Mouse (Mus musculus) neural tube, embryonic 11.5 days (tissue): Measurements from ENCODE around the gene Etv5. TPM values are rescaled to one million over a fixed set of nuclear protein-coding genes. Genes with fewer than 3 reads are reported as not detected.
A peak's percentile ranks its signal among the peaks of the same experiment; 100 is the strongest.
"Not testable (repeated sequence)": the region's sequence is repeated elsewhere in the genome, so short reads cannot be mapped to it uniquely, and the experiment has no call there.

Experiments used
- ATAC-seq: fragments of 200-750 bp; cut with Nextera tagmentation; 2 replicates; pipeline ENCODE4 v1.8.0; 2017; ENCODE audit warnings: moderate number of reproducible peaks, mild to moderate bottlenecking, moderate TSS enrichment, moderate library complexity; ENCODE audit not compliant: insufficient read depth, low FRiP score, low TSS enrichment
- DNase-seq: peaks from one replicate; pipeline ENCODE4 v3.0.0-alpha.2; 2015; ENCODE audit warnings: low spot score
- H3K27ac ChIP-seq: fragments of 300-500 bp; sonication (generic); 2 replicates; pipeline ENCODE4 v1.5.1; 2014; ENCODE audit warnings: low read depth, mild to moderate bottlenecking, low read length
- H3K27me3 ChIP-seq: fragments of 300-500 bp; sonication (generic); 2 replicates; pipeline ENCODE4 v1.6.1; 2014; ENCODE audit warnings: mild to moderate bottlenecking, low read length, mixed read lengths; ENCODE audit not compliant: control insufficient read depth, insufficient read depth
- H3K36me3 ChIP-seq: fragments of 300-500 bp; sonication (generic); 2 replicates; pipeline ENCODE4 v1.6.1; 2014; ENCODE audit warnings: mild to moderate bottlenecking, low read length, moderate library complexity, mixed read lengths; ENCODE audit not compliant: control insufficient read depth, insufficient read depth
- H3K4me1 ChIP-seq: fragments of 300-500 bp; sonication (generic); 2 replicates; pipeline ENCODE4 v1.6.1; 2014; ENCODE audit warnings: low read length, mixed read lengths; ENCODE audit not compliant: control insufficient read depth, insufficient read depth
- H3K4me2 ChIP-seq: fragments of 300-500 bp; sonication (generic); 2 replicates; pipeline ENCODE4 v1.6.1; 2014; ENCODE audit warnings: low read depth, mild to moderate bottlenecking, moderate library complexity
- H3K4me3 ChIP-seq: fragments of 300-500 bp; sonication (generic); 2 replicates; pipeline ENCODE4 v1.5.1; 2014; ENCODE audit warnings: low read depth, low read length
- H3K9ac ChIP-seq: fragments of 300-500 bp; sonication (generic); 2 replicates; pipeline ENCODE4 v1.6.1; 2014; ENCODE audit warnings: mild to moderate bottlenecking, low read length
- H3K9me3 ChIP-seq: fragments of 300-500 bp; sonication (generic); 2 replicates; pipeline ENCODE4 v1.6.1; 2016; ENCODE audit warnings: low read length; ENCODE audit not compliant: control insufficient read depth
- WGBS: fragments of 180-500 bp; shearing (Covaris S2); extraction: QIAGEN DNeasy Blood & Tissue Kit; methylation state at CpG from one replicate; pipeline ENCODE4 v1.1.7; 2014; 5-methylcytosine and 5-hydroxymethylcytosine counted together
- polyA plus RNA-seq: library from polyadenylated mRNA; unstranded; fragments of >200 nt; fragmentation: Nextera tagmentation; extraction: Ambion mirVana; gene quantifications from 2 replicates; pipeline ENCODE4 v1.2.1, GENCODE M21; 2014

Gene Etv5
- polyA plus RNA-seq, 1 experiment from 2014 or later, result 19.5 TPM

- Histone ChIP-seq H3K27me3 (no peaks in the 10 kb centered on the region), H3K4me2 (no peak overlapping the region), H3K4me1 (no peaks in the 10 kb centered on the region), H3K27ac (no peak overlapping the region), H3K9me3 (no peaks in the 10 kb centered on the region), H3K9ac (no peak overlapping the region), H3K36me3 (no peaks in the 10 kb centered on the region), H3K4me3 (no peak overlapping the region)
- ATAC-seq, result no peak
- DNase-seq, result no peak
- 80% methylated on average over 15 of the region's 15 CpGs for WGBS
Observed at GRCm38 (mm10) chr16:22395093-22395844, 44.2 kb downstream of the Etv5 start.

- H3K9ac ChIP-seq, result no peak overlapping the region
- H3K4me3 ChIP-seq, result no peak overlapping the region
- no peak overlapping the region for H3K4me2 ChIP-seq
- DNase-seq (no peak), ATAC-seq (no peak)
- no peaks in the 10 kb centered on the region; the same call in 1 of the 2 replicates for H3K36me3 ChIP-seq
- no peak overlapping the region for H3K27ac ChIP-seq
- H3K27me3 ChIP-seq, result no peaks in the 10 kb centered on the region
- H3K9me3 ChIP-seq, result no peaks in the 10 kb centered on the region
- no peaks in the 10 kb centered on the region for H3K4me1 ChIP-seq
- WGBS, result 48% methylated on average over 9 of the region's 9 CpGs
Observed at GRCm38 (mm10) chr16:22390348-22390897, 49.1 kb downstream of the Etv5 start.

- Histone ChIP-seq H3K9me3 (no peaks in the 10 kb centered on the region), H3K9ac (no peak overlapping the region), H3K27ac (no peak overlapping the region), H3K36me3 (no peaks in the 10 kb centered on the region; the same call in 1 of the 2 replicates), H3K27me3 (no peaks in the 10 kb centered on the region), H3K4me3 (no peak overlapping the region), H3K4me1 (no peaks in the 10 kb centered on the region), H3K4me2 (no peak overlapping the region)
- ATAC-seq (no peak), DNase-seq (no peak)
- 77% methylated on average over 13 of the region's 13 CpGs for WGBS
Observed at GRCm38 (mm10) chr16:22389146-22389911, 50.2 kb downstream of the Etv5 start.

GRCm38 (mm10) chr16:22387731-22388130, 51.8 kb downstream of the Etv5 start:
- Histone ChIP-seq H3K4me1 (no peaks in the 10 kb centered on the region), H3K9ac (no peak overlapping the region), H3K9me3 (no peaks in the 10 kb centered on the region), H3K27me3 (no peaks in the 10 kb centered on the region), H3K4me2 (no peak overlapping the region), H3K4me3 (no peak overlapping the region), H3K36me3 (no peaks in the 10 kb centered on the region; the same call in 1 of the 2 replicates), H3K27ac (no peak overlapping the region)
- WGBS, result 93% methylated on average over 6 of the region's 6 CpGs
- no peak for DNase-seq
- no peak for ATAC-seq

- not testable (repeated sequence) for H3K4me1 ChIP-seq, H3K4me2 ChIP-seq, DNase-seq, H3K36me3 ChIP-seq, ATAC-seq, H3K4me3 ChIP-seq, H3K27ac ChIP-seq, H3K27me3 ChIP-seq, H3K9me3 ChIP-seq, H3K9ac ChIP-seq
- 90% methylated on average over 6 of the region's 7 CpGs for WGBS
Observed at GRCm38 (mm10) chr16:22382018-22382417, 57.5 kb downstream of the Etv5 start.

- Histone ChIP-seq H3K36me3 (no peaks in the 10 kb centered on the region), H3K9ac (no peak overlapping the region), H3K4me1 (peaks cover 6% of the 10 kb centered on the region; the same call in 1 of the 2 replicates), H3K4me3 (no peak overlapping the region), H3K27ac (no peak overlapping the region), H3K9me3 (no peaks in the 10 kb centered on the region), H3K4me2 (no peak overlapping the region), H3K27me3 (no peaks in the 10 kb centered on the region)
- no peak for DNase-seq
- no peak for ATAC-seq
- WGBS, result 83% methylated on average over 8 of the region's 8 CpGs
Observed at GRCm38 (mm10) chr16:22380981-22381380, 58.5 kb downstream of the Etv5 start.

- peak; percentile 38; the same call in 1 of the 2 replicates for ATAC-seq
- no peak overlapping the region for H3K9ac ChIP-seq
Observed at GRCm38 (mm10) chr16:22379986-22380385, 59.5 kb downstream of the Etv5 start.

GRCm38 (mm10) chr16:22379342-22379741, 60.2 kb downstream of the Etv5 start:
- Histone ChIP-seq H3K27me3 (no peaks in the 10 kb centered on the region), H3K9me3 (no peaks in the 10 kb centered on the region), H3K9ac (no peak overlapping the region), H3K4me2 (no peak overlapping the region), H3K36me3 (no peaks in the 10 kb centered on the region), H3K4me3 (no peak overlapping the region), H3K27ac (no peak overlapping the region), H3K4me1 (peaks cover 6% of the 10 kb centered on the region; the same call in 1 of the 2 replicates)
- DNase-seq (no peak), ATAC-seq (no peak)
- WGBS, result 90% methylated on average over 4 of the region's 4 CpGs

More at GRCm38 (mm10) chr16:22379986-22380385, 59.5 kb downstream of the Etv5 start:
- Histone ChIP-seq H3K27me3 (no peaks in the 10 kb centered on the region), H3K36me3 (no peaks in the 10 kb centered on the region), H3K4me1 (peaks cover 6% of the 10 kb centered on the region; the same call in 1 of the 2 replicates), H3K9me3 (no peaks in the 10 kb centered on the region), H3K4me2 (no peak overlapping the region), H3K27ac (no peak overlapping the region; the same call in 1 of the 2 replicates), H3K4me3 (no peak overlapping the region)
- 41% methylated on average over 8 of the region's 8 CpGs for WGBS
- peak; percentile 44 for DNase-seq
